Mouse (Mus musculus) limb, embryonic 12.5 days (tissue): ENCODE measurements around the gene Il1rl2. TPM values are rescaled to one million over a fixed set of nuclear protein-coding genes. Genes with fewer than 3 reads are reported as not detected.

Experiments
- ATAC-seq: fragments of 200-750 bp; cut with Nextera tagmentation; 2 replicates; pipeline ENCODE4 v1.8.0; 2017; ENCODE audit warnings: low read depth, moderate TSS enrichment; ENCODE audit not compliant: insufficient number of reproducible peaks, insufficient read depth, low FRiP score, low TSS enrichment
- H3K27ac ChIP-seq: fragments of 300-500 bp; sonication (generic); 2 replicates; pipeline ENCODE4 v1.5.1; 2016; ENCODE audit warnings: mild to moderate bottlenecking, moderate library complexity
- H3K27me3 ChIP-seq: fragments of 300-500 bp; sonication (generic); 2 replicates; pipeline ENCODE4 v1.6.1; 2016; ENCODE audit warnings: mild to moderate bottlenecking, moderate library complexity
- H3K36me3 ChIP-seq: fragments of 300-500 bp; sonication (generic); 2 replicates; pipeline ENCODE4 v1.6.1; 2016; ENCODE audit warnings: mild to moderate bottlenecking, moderate library complexity
- H3K4me1 ChIP-seq: fragments of 300-500 bp; sonication (generic); replicated peaks from 2 replicates; pipeline ENCODE4 v1.6.1; 2016
- H3K4me2 ChIP-seq: fragments of 300-500 bp; sonication (generic); 2 replicates; pipeline ENCODE4 v1.6.1; 2016; ENCODE audit warnings: mild to moderate bottlenecking, moderate library complexity
- H3K4me3 ChIP-seq: fragments of 300-500 bp; sonication (generic); replicated peaks from 2 replicates; pipeline ENCODE4 v1.5.1; 2016; ENCODE audit warnings: mild to moderate bottlenecking
- H3K9ac ChIP-seq: fragments of 300-500 bp; sonication (generic); replicated peaks from 2 replicates; pipeline ENCODE4 v1.6.1; 2016; ENCODE audit warnings: mild to moderate bottlenecking, moderate library complexity
- H3K9me3 ChIP-seq: fragments of 300-500 bp; sonication (generic); 2 replicates; pipeline ENCODE4 v1.6.1; 2016; ENCODE audit warnings: mild to moderate bottlenecking, moderate library complexity
- WGBS: fragments of 180-500 bp; shearing (Covaris S2); methylation state at CpG from one replicate; pipeline ENCODE4 v1.1.7; 2016; 5-methylcytosine and 5-hydroxymethylcytosine counted together
- polyA plus RNA-seq: library from polyadenylated mRNA; unstranded; fragments of >200 nt; fragmentation: Nextera tagmentation; extraction: Ambion mirVana; gene quantifications from 2 replicates; pipeline ENCODE4 v1.2.1, GENCODE M21; 2016

Il1rl2 gene
- polyA plus RNA-seq, 1 experiment from 2014 or later = 2.3 TPM

- ATAC-seq = no peak
These were observed 31.6 kb downstream of the Il1rl2 start for GRCm38 (mm10) chr1:40355904-40356521.

GRCm38 (mm10) chr1:40357921-40358320 is 33.5 kb downstream of the Il1rl2 start:
- Histone ChIP-seq H3K9me3 (no peaks in the 10 kb centered on the region), H3K4me3 (no peak overlapping the region), H3K36me3 (no peaks in the 10 kb centered on the region), H3K27ac (no peak overlapping the region), H3K4me1 (peaks cover 18% of the 10 kb centered on the region), H3K4me2 (no peak overlapping the region), H3K27me3 (peaks cover 10% of the 10 kb centered on the region; the same call in 1 of the 2 replicates), H3K9ac (no peak overlapping the region)
- no peak for ATAC-seq
- WGBS = 61% methylated on average over 2 of the region's 2 CpGs

More at GRCm38 (mm10) chr1:40355904-40356521, 31.6 kb downstream of the Il1rl2 start:
- no peaks in the 10 kb centered on the region for H3K36me3 ChIP-seq
- no peak overlapping the region for H3K4me2 ChIP-seq
- no peak overlapping the region for H3K9ac ChIP-seq
- H3K27ac ChIP-seq = no peak overlapping the region
- no peaks in the 10 kb centered on the region for H3K9me3 ChIP-seq
- peaks cover 10% of the 10 kb centered on the region; the same call in 1 of the 2 replicates for H3K27me3 ChIP-seq
- H3K4me3 ChIP-seq = no peak overlapping the region
- peaks cover 27% of the 10 kb centered on the region for H3K4me1 ChIP-seq
- 88% methylated on average over 10 of the region's 10 CpGs for WGBS

DNA sequence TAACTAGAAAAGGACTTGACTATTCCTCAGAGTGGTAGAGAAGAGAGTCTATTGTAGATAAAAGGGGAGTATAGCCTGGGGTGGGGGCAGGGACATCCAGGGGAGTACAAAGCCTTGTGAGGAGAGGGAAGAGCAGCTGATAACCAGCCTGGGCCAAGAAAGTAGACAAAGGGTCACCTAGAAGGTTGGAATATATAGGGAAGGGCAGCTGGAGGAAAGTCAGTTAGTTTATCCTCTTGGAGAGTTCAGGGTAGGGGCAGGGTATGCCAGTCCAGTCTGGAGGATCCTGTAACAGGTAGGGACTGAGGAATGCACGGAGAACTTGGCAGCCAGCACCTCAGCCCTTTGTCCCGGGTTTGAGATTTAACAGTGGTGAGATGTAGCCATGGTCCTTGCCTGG is 33.9 kb downstream of the Il1rl2 start:
- Histone ChIP-seq H3K36me3 (no peaks in the 10 kb centered on the region), H3K4me2 (no peak overlapping the region), H3K9me3 (no peaks in the 10 kb centered on the region), H3K27ac (no peak overlapping the region), H3K4me1 (peaks cover 14% of the 10 kb centered on the region), H3K9ac (no peak overlapping the region), H3K27me3 (peaks cover 10% of the 10 kb centered on the region; the same call in 1 of the 2 replicates), H3K4me3 (no peak overlapping the region)
- 66% methylated on average over 2 of the region's 2 CpGs for WGBS
- no peak for ATAC-seq

GRCm38 (mm10) chr1:40358771-40359181 is 34.4 kb downstream of the Il1rl2 start:
- Histone ChIP-seq H3K27ac (no peak overlapping the region), H3K27me3 (peaks cover 10% of the 10 kb centered on the region; the same call in 1 of the 2 replicates), H3K9me3 (no peaks in the 10 kb centered on the region), H3K4me1 (peaks cover 9% of the 10 kb centered on the region), H3K9ac (no peak overlapping the region), H3K4me3 (no peak overlapping the region), H3K36me3 (no peaks in the 10 kb centered on the region), H3K4me2 (no peak overlapping the region)
- no peak for ATAC-seq
- WGBS = 69% methylated on average over 4 of the region's 4 CpGs

DNA sequence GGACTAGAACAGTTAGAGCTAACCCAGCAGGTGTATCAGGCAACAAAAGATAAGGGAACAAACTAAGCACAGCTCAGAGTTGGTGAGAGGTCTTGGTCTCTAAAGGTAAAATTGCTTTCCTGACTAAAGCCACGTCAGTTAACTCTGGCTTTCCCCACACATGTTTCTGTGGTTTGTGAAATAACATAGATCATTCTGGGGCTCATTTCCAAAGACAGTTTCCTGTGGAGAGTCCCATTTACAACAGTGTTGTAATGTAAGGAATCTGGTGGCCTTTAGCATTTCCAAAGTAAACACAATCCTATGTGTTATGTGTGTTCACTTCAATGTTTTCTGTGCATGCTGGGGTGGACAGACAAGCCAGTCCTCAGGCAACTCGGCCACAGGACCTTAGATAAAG is 35.3 kb downstream of the Il1rl2 start:
- Histone ChIP-seq H3K36me3 (no peaks in the 10 kb centered on the region), H3K4me3 (no peak overlapping the region), H3K9ac (no peak overlapping the region), H3K4me2 (no peak overlapping the region), H3K4me1 (peaks cover 10% of the 10 kb centered on the region), H3K27me3 (peaks cover 10% of the 10 kb centered on the region; the same call in 1 of the 2 replicates), H3K9me3 (no peaks in the 10 kb centered on the region), H3K27ac (no peak overlapping the region)
- 60% methylated on average over 2 of the region's 2 CpGs for WGBS
- no peak for ATAC-seq

DNA sequence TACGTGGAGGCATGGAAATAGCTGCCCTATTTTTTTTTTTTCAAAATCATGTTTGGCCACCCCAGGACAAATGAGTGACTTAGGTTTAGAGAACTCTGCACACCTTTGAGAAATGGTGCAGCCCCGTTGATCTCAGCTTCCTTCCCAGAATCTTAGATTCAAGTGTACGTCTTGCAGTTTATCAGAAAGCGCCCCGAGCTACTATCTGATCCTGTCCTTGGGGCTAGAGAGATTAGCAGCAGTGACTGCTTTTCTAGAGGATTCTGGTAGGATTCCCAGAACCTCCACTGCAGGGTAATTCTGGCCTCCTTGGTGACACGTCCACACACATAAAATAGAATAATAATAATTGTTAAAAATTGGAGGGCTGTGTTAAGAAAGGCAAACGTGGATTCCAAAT is 36.6 kb downstream of the Il1rl2 start:
- Histone ChIP-seq H3K4me2 (no peak overlapping the region), H3K27me3 (peaks cover 3% of the 10 kb centered on the region; the same call in 1 of the 2 replicates), H3K4me3 (no peak overlapping the region), H3K27ac (no peak overlapping the region), H3K9ac (no peak overlapping the region), H3K9me3 (no peaks in the 10 kb centered on the region), H3K36me3 (no peaks in the 10 kb centered on the region), H3K4me1 (peaks cover 11% of the 10 kb centered on the region)
- WGBS = 74% methylated on average over 7 of the region's 7 CpGs
- ATAC-seq = no peak

- H3K27me3 ChIP-seq = no peaks in the 10 kb centered on the region; the same call in 1 of the 2 replicates
- no peak overlapping the region for H3K27ac ChIP-seq
- no peaks in the 10 kb centered on the region for H3K9me3 ChIP-seq
- H3K4me1 ChIP-seq = peaks cover 11% of the 10 kb centered on the region
- no peak for ATAC-seq
- H3K9ac ChIP-seq = no peak overlapping the region
- no peak overlapping the region for H3K4me2 ChIP-seq
- 64% methylated on average over 1 of the region's 1 CpGs for WGBS
- H3K4me3 ChIP-seq = no peak overlapping the region
- no peaks in the 10 kb centered on the region for H3K36me3 ChIP-seq
These were observed 37.2 kb downstream of the Il1rl2 start for GRCm38 (mm10) chr1:40361596-40361995.

DNA sequence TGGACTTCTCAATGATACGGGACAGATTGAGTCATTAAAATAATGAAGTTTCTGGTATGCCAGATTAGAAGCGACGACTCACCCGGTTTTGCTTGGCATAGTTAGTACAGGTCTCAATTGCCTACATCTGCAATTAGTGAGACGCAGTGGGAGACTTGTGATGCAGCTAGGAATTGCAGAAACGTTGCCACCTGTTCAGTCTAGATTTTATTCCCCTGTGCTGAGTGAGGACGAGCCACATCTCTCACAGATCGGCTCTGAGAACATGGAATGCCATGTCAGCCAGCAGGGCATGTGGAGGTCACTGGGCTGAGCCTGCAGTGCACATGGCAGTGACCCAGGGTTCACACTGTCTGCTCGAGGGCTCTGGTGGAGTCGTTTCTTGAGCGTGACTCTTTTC is 38.4 kb downstream of the Il1rl2 start:
- Histone ChIP-seq H3K27me3 (no peaks in the 10 kb centered on the region; the same call in 1 of the 2 replicates), H3K4me1 (peaks cover 8% of the 10 kb centered on the region), H3K9ac (no peak overlapping the region), H3K9me3 (no peaks in the 10 kb centered on the region), H3K36me3 (no peaks in the 10 kb centered on the region), H3K4me2 (no peak overlapping the region), H3K27ac (no peak overlapping the region), H3K4me3 (no peak overlapping the region)
- WGBS = 71% methylated on average over 11 of the region's 11 CpGs
- ATAC-seq = no peak

DNA sequence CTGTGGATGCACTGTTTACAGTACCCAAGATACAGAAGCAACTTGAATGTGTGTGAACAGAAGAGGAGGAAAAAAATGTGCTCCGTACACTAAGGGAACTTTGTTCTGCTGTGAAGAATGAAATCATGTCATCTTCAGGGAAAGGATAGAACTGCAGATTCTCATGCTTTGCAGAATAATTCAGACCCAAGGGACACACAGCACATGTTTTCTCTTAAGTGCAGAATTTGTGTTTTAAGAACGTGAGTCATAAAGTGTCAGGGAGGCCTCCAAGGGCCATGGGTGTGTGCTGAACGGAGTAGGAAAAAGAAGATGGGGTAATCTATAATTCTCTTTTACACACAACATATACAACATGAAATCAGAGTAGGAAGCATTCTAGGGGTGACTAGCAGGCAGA is 48.5 kb downstream of the Il1rl2 start:
- H3K4me3 ChIP-seq = no peak overlapping the region
- 67% methylated on average over 3 of the region's 3 CpGs for WGBS
- ATAC-seq = no peak

GRCm38 (mm10) chr1:40375148-40375547 is 50.7 kb downstream of the Il1rl2 start:
- no peak for ATAC-seq
- Histone ChIP-seq H3K4me1 (0 out of 2 replicates have a peak, but pooled peaks cover 5% of the 10 kb centered on the region), H3K36me3 (no peaks in the 10 kb centered on the region), H3K4me3 (no peak overlapping the region), H3K4me2 (no peak overlapping the region), H3K27ac (no peak overlapping the region), H3K9ac (no peak overlapping the region), H3K9me3 (no peaks in the 10 kb centered on the region), H3K27me3 (no peaks in the 10 kb centered on the region)
- WGBS = 86% methylated on average over 4 of the region's 4 CpGs

More for the DNA sequence above, 48.5 kb downstream of the Il1rl2 start:
- Histone ChIP-seq H3K4me2 (no peak overlapping the region), H3K27me3 (no peaks in the 10 kb centered on the region), H3K9me3 (no peaks in the 10 kb centered on the region), H3K27ac (no peak overlapping the region), H3K36me3 (no peaks in the 10 kb centered on the region), H3K9ac (no peak overlapping the region), H3K4me1 (0 out of 2 replicates have a peak, but pooled peaks cover 5% of the 10 kb centered on the region)

GRCm38 (mm10) chr1:40376745-40377144 is 52.3 kb downstream of the Il1rl2 start:
- H3K9ac ChIP-seq = no peak overlapping the region
- no peaks in the 10 kb centered on the region for H3K36me3 ChIP-seq
- H3K4me1 ChIP-seq = 0 out of 2 replicates have a peak, but pooled peaks cover 5% of the 10 kb centered on the region
- no peak overlapping the region for H3K27ac ChIP-seq
- no peaks in the 10 kb centered on the region for H3K27me3 ChIP-seq
- ATAC-seq = no peak
- H3K4me3 ChIP-seq = no peak overlapping the region
- WGBS = 64% methylated on average over 7 of the region's 7 CpGs
- no peaks in the 10 kb centered on the region for H3K9me3 ChIP-seq
- H3K4me2 ChIP-seq = no peak overlapping the region

GRCm38 (mm10) chr1:40378794-40379193 is 54.4 kb downstream of the Il1rl2 start:
- no peak; the same call in 1 of the 2 replicates for ATAC-seq
- no peak overlapping the region for H3K4me2 ChIP-seq
- no peaks in the 10 kb centered on the region for H3K9me3 ChIP-seq
- H3K4me1 ChIP-seq = 0 out of 2 replicates have a peak, but pooled peaks cover 5% of the 10 kb centered on the region
- H3K4me3 ChIP-seq = no peak overlapping the region
- no peaks in the 10 kb centered on the region for H3K36me3 ChIP-seq
- no peaks in the 10 kb centered on the region for H3K27me3 ChIP-seq
- no peak overlapping the region for H3K27ac ChIP-seq
- H3K9ac ChIP-seq = no peak overlapping the region
- 17% methylated on average over 8 of the region's 8 CpGs for WGBS
